Mouse (Mus musculus) limb, embryonic 15.5 days (tissue): ENCODE results near the gene Cuedc1. TPM values are rescaled to one million over a fixed set of nuclear protein-coding genes. Genes with fewer than 3 reads are reported as not detected.

Experiments
- ATAC-seq: fragments of 200-750 bp; cut with Nextera tagmentation; 2 replicates; pipeline ENCODE4 v1.8.0; 2017; ENCODE audit warnings: low read depth, moderate TSS enrichment; ENCODE audit not compliant: insufficient number of reproducible peaks, low FRiP score, low TSS enrichment
- H3K27ac ChIP-seq: fragments of 300-500 bp; sonication (generic); 2 replicates; pipeline ENCODE4 v1.5.1; 2015; ENCODE audit warnings: moderate library complexity, mild to moderate bottlenecking, inconsistent platforms
- H3K27me3 ChIP-seq: fragments of 300-500 bp; sonication (generic); 2 replicates; pipeline ENCODE4 v1.6.1; 2015; ENCODE audit warnings: inconsistent platforms
- H3K36me3 ChIP-seq: fragments of 300-500 bp; sonication (generic); 2 replicates; pipeline ENCODE4 v1.6.1; 2015; ENCODE audit warnings: inconsistent platforms
- H3K4me1 ChIP-seq: fragments of 300-500 bp; sonication (generic); 2 replicates; pipeline ENCODE4 v1.6.1; 2015; ENCODE audit warnings: inconsistent platforms
- H3K4me2 ChIP-seq: fragments of 300-500 bp; sonication (generic); 2 replicates; pipeline ENCODE4 v1.6.1; 2015; ENCODE audit warnings: mild to moderate bottlenecking, inconsistent platforms
- H3K4me3 ChIP-seq: fragments of 300-500 bp; sonication (generic); 2 replicates; pipeline ENCODE4 v1.5.1; 2015; ENCODE audit warnings: mild to moderate bottlenecking, inconsistent platforms
- H3K9ac ChIP-seq: fragments of 300-500 bp; sonication (generic); 2 replicates; pipeline ENCODE4 v1.6.1; 2015; ENCODE audit warnings: inconsistent platforms
- H3K9me3 ChIP-seq: fragments of 300-500 bp; sonication (generic); 2 replicates; pipeline ENCODE4 v1.6.1; 2016; ENCODE audit warnings: inconsistent platforms
- WGBS: fragments of 180-500 bp; shearing (Covaris S2); methylation state at CpG from one replicate; pipeline ENCODE4 v1.1.7; 2015; 5-methylcytosine and 5-hydroxymethylcytosine counted together
- polyA plus RNA-seq: library from polyadenylated mRNA; unstranded; fragments of >200 nt; fragmentation: Nextera tagmentation; extraction: Ambion mirVana; gene quantifications from 2 replicates; pipeline ENCODE4 v1.2.1, GENCODE M21; 2015

Cuedc1 gene
- polyA plus RNA-seq, 1 experiment from 2014 or later: 32.1 TPM

- Histone ChIP-seq H3K4me3 (peak within 1 kb of the TSS; percentile 72), H3K4me1 (peaks cover 31% of the 10 kb centered on the region), H3K4me2 (peak within 1 kb of the TSS; percentile 74), H3K27me3 (no peaks in the 10 kb centered on the region), H3K27ac (peak within 1 kb of the TSS; percentile 98), H3K36me3 (no peaks in the 10 kb centered on the region), H3K9ac (peak within 1 kb of the TSS; percentile 92), H3K9me3 (no peaks in the 10 kb centered on the region)
- WGBS: 1% methylated on average over 59 of the region's 81 CpGs
- peak; percentile 85 for ATAC-seq
Observed at GRCm38 (mm10) chr11:88067586-88068410, 30.1 kb upstream of the Cuedc1 start, which contains the start of gene Vezf1. Gene Vezf1 (plus strand): TSS chr11:88068279.

- Histone ChIP-seq H3K9me3 (no peaks in the 10 kb centered on the region), H3K4me3 (peak overlapping the region; percentile 72), H3K4me2 (peak overlapping the region; percentile 63), H3K36me3 (peaks cover 8% of the 10 kb centered on the region; the same call in 1 of the 2 replicates), H3K4me1 (peaks cover 37% of the 10 kb centered on the region), H3K27ac (peak overlapping the region; percentile 98), H3K9ac (peak overlapping the region; percentile 92), H3K27me3 (no peaks in the 10 kb centered on the region)
- WGBS: under 1% methylated on average over 70 of the region's 92 CpGs
- ATAC-seq: peak; percentile 68
Observed at GRCm38 (mm10) chr11:88068411-88069245, 29.2 kb upstream of the Cuedc1 start.

- no peaks in the 10 kb centered on the region for H3K9me3 ChIP-seq
- H3K9ac ChIP-seq: peak overlapping the region; percentile 92
Observed at GRCm38 (mm10) chr11:88069246-88069570, 28.6 kb upstream of the Cuedc1 start.

DNA sequence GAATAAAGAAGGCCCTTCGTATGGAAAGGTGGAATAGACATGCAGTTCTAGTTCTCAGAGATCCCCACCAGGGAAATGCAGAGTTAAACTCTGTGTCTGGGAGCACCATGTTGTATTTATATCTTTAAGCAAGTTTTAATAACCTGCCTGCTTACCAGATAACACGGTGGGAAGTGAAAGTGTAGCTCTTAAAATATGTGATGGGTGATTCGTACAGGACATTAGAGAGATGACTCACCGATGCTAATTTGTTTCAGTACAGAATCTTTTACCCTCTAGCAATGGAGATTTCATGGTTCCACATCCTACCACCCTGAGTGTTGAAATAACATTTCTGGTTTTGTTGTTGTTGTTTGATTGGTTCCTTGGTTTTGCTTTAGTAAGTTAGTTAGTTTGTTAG, 27.5 kb upstream of the Cuedc1 start:
- Histone ChIP-seq H3K9me3 (no peaks in the 10 kb centered on the region), H3K9ac (no peak overlapping the region), H3K4me2 (peak overlapping the region; percentile 63), H3K27ac (no peak overlapping the region), H3K4me1 (peaks cover 37% of the 10 kb centered on the region), H3K27me3 (no peaks in the 10 kb centered on the region), H3K36me3 (peaks cover 22% of the 10 kb centered on the region; the same call in 1 of the 2 replicates), H3K4me3 (peak overlapping the region; percentile 72)
- no peak for ATAC-seq
- WGBS: 20% methylated on average over 4 of the region's 4 CpGs

More at GRCm38 (mm10) chr11:88069246-88069570, 28.6 kb upstream of the Cuedc1 start:
- ATAC-seq: no peak
- H3K4me1 ChIP-seq: peaks cover 37% of the 10 kb centered on the region
- H3K27ac ChIP-seq: peak overlapping the region; percentile 98
- peak overlapping the region; percentile 72 for H3K4me3 ChIP-seq
- no peaks in the 10 kb centered on the region for H3K27me3 ChIP-seq
- peaks cover 14% of the 10 kb centered on the region; the same call in 1 of the 2 replicates for H3K36me3 ChIP-seq
- peak overlapping the region; percentile 63 for H3K4me2 ChIP-seq
- WGBS: 1% methylated on average over 12 of the region's 12 CpGs

DNA sequence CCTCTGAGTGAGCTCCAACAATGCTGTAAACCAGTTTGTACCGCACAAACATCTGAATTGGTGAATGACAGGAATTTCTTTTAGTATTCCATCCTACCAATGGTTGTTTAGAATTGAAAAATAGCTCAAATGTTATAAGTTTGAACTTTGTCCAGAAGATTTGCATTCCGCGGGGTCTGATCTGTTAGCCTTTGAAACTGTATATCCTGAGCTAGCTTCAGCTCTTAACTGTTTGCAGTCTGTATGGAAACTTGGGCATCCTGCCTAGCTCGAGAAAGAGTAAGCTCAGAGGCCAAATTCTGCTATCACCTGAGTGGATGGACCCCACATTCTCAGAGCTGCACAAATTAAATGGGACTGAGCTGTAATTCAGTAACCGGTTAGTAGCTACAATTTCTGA, 26.7 kb upstream of the Cuedc1 start:
- no peak overlapping the region for H3K4me2 ChIP-seq
- H3K9me3 ChIP-seq: no peaks in the 10 kb centered on the region
- ATAC-seq: no peak
- H3K4me3 ChIP-seq: no peak overlapping the region
- no peaks in the 10 kb centered on the region for H3K27me3 ChIP-seq
- peaks cover 27% of the 10 kb centered on the region for H3K36me3 ChIP-seq
- WGBS: 33% methylated on average over 5 of the region's 5 CpGs
- H3K27ac ChIP-seq: no peak overlapping the region
- no peak overlapping the region for H3K9ac ChIP-seq
- peaks cover 37% of the 10 kb centered on the region for H3K4me1 ChIP-seq

DNA sequence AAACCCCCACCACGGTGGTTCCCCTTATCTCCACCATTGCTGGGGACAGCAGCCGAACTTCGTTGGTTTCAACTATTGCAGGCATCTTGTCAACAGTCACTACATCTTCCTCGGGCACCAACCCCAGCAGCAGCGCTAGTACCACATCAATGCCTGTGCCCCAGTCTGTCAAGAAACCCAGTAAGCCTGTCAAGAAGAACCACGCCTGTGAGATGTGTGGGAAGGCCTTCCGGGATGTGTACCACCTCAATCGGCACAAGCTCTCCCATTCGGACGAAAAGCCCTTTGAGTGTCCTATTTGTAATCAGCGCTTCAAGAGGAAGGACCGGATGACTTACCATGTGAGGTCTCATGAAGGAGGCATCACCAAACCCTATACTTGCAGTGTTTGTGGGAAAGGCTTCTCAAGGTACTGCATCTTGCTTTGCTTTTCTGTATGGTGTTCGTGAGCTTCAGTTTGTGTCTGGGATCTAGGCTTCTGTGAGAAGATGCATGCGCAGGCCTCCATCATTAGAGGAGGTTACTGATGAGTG, 24.4 kb upstream of the Cuedc1 start:
- 85% methylated on average over 14 of the region's 14 CpGs for WGBS
- no peak for ATAC-seq
- no peak overlapping the region for H3K4me3 ChIP-seq
- no peak overlapping the region for H3K4me2 ChIP-seq
- H3K27me3 ChIP-seq: no peaks in the 10 kb centered on the region
- H3K4me1 ChIP-seq: peaks cover 30% of the 10 kb centered on the region
- H3K9me3 ChIP-seq: no peaks in the 10 kb centered on the region
- peaks cover 47% of the 10 kb centered on the region for H3K36me3 ChIP-seq
- H3K9ac ChIP-seq: no peak overlapping the region
- H3K27ac ChIP-seq: no peak overlapping the region

GRCm38 (mm10) chr11:88075701-88076100, 22.2 kb upstream of the Cuedc1 start:
- WGBS: 72% methylated on average over 1 of the region's 1 CpGs
- Histone ChIP-seq H3K9me3 (no peaks in the 10 kb centered on the region), H3K36me3 (peaks cover 69% of the 10 kb centered on the region), H3K9ac (no peak overlapping the region), H3K27me3 (no peaks in the 10 kb centered on the region), H3K4me1 (peaks cover 22% of the 10 kb centered on the region), H3K27ac (no peak overlapping the region), H3K4me2 (no peak overlapping the region), H3K4me3 (no peak overlapping the region)
- no peak for ATAC-seq

DNA sequence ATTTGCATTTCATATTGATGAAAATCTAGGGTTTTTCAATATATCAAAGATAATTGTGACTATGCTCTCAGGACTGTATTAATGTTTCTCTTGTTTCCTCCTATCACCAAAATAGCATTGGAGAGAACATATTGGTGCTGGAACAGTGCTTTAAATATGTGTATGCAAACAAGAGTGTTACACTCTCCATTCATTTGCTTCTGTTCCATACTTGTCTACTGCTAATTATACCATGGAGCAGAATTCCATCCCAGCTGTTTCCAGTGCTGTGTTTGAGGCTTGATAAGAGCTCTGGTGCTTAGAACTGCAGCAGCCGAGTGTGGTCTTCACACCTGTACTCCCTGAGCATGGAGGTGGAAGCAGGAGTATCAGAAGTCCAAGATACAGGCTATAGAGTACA, 21.5 kb upstream of the Cuedc1 start:
- H3K36me3 ChIP-seq: peaks cover 76% of the 10 kb centered on the region
- no peaks in the 10 kb centered on the region for H3K9me3 ChIP-seq
- H3K9ac ChIP-seq: no peak overlapping the region
- ATAC-seq: no peak
- no peak overlapping the region for H3K27ac ChIP-seq
- H3K4me1 ChIP-seq: peaks cover 15% of the 10 kb centered on the region
- H3K4me2 ChIP-seq: no peak overlapping the region
- H3K4me3 ChIP-seq: no peak overlapping the region
- 86% methylated on average over 1 of the region's 1 CpGs for WGBS
- H3K27me3 ChIP-seq: no peaks in the 10 kb centered on the region

GRCm38 (mm10) chr11:88083699-88084098, 14.2 kb upstream of the Cuedc1 start:
- no peak overlapping the region for H3K4me2 ChIP-seq
- ATAC-seq: no peak
- no peaks in the 10 kb centered on the region for H3K27me3 ChIP-seq
- H3K27ac ChIP-seq: no peak overlapping the region
- peaks cover 13% of the 10 kb centered on the region for H3K4me1 ChIP-seq
- H3K9me3 ChIP-seq: no peaks in the 10 kb centered on the region
- peaks cover 52% of the 10 kb centered on the region for H3K36me3 ChIP-seq
- WGBS: 80% methylated on average over 6 of the region's 6 CpGs
- no peak overlapping the region for H3K4me3 ChIP-seq
- no peak overlapping the region for H3K9ac ChIP-seq

- WGBS: 5% methylated on average over 25 of the region's 25 CpGs
- peaks cover 13% of the 10 kb centered on the region for H3K4me1 ChIP-seq
- H3K4me3 ChIP-seq: peak overlapping the region; percentile 39
- ATAC-seq: peak; percentile 89
- peaks cover 20% of the 10 kb centered on the region for H3K36me3 ChIP-seq
- H3K27ac ChIP-seq: peak overlapping the region; percentile 72
- H3K9ac ChIP-seq: no peak overlapping the region
- H3K9me3 ChIP-seq: no peaks in the 10 kb centered on the region
- peak overlapping the region; percentile 72 for H3K4me2 ChIP-seq
- H3K27me3 ChIP-seq: no peaks in the 10 kb centered on the region
Observed at GRCm38 (mm10) chr11:88086737-88087627, 10.9 kb upstream of the Cuedc1 start.

DNA sequence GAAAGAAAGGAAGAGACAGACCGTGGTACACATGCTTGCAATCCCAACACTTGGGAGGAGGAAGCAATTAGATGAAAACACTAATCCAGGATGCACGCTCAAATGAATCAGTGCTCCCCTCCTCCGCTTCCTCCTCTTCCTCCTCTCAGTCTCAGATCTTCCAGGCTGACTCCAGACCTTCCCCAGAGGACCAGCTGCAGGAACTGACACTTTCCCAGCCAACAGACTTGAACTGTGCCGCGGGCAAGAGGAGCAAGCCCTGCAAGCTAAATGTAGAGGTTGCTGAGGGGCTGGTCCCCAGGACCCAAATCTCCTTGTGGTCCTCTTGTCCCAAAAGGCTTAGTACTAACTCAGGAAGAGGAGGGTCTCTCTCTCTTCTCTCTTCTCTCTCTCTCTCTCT, 8.7 kb upstream of the Cuedc1 start:
- H3K27me3 ChIP-seq: no peaks in the 10 kb centered on the region
- no peak overlapping the region for H3K4me3 ChIP-seq
- no peak for ATAC-seq
- H3K4me2 ChIP-seq: no peak overlapping the region
- peaks cover 6% of the 10 kb centered on the region; the same call in 1 of the 2 replicates for H3K36me3 ChIP-seq
- H3K4me1 ChIP-seq: peaks cover 13% of the 10 kb centered on the region
- H3K27ac ChIP-seq: no peak overlapping the region
- H3K9ac ChIP-seq: no peak overlapping the region
- 62% methylated on average over 5 of the region's 5 CpGs for WGBS
- H3K9me3 ChIP-seq: no peaks in the 10 kb centered on the region
